Mouse (Mus musculus) fibroblast of lung, adult 2 months (primary cell): ENCODE results near the gene Spry2.
A peak's percentile ranks its signal among the peaks of the same experiment; 100 is the strongest.

Experiments used
- DNase-seq: peaks from one replicate; pipeline ENCODE4 v3.0.0-alpha.2; 2011; ENCODE audit warnings: low read depth

Spry2 gene

DNA sequence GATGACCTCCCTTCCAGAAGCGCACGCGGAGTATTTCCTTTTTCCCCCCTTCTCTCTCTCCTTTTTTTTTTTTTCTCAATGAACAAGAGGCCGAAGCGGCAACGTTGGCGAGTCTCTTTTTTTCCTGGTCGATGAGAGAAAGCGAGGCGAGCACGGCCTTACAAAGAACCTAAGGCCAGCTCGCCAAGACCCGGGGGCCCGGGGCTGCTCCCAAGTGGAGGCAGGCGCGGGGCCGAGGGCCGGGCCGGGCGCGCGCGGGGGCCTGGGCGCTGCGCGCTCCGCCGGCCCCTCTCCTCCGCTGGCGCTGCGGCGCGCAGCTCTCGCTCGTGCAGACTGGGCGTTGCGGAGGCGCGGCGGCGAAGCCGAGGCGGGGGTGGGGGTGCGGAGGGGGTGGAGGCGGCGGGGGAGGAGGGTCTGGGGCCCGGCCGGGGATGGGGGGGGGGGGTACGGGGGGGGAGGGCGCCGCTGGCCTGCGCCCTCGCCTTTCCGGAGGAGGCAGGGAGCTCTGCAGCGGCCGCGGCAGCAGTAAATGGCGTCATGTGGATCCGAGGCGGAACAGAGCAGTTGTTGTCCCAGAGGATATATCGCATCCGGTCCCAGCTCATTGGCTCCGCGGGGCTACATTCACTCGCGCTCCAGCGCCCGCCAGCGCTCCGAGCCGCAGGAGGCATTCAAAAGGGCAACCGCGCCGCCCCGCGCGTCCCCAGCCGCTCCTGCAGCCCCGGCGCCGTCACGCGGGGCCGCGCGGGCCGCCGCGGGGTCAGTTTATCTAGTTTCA, at the start of gene Spry2:
TSS of gene Spry2 (minus strand) at position 29 of the 778 bp plus-strand sequence.
- DNase-seq: peak; percentile 84

DNA sequence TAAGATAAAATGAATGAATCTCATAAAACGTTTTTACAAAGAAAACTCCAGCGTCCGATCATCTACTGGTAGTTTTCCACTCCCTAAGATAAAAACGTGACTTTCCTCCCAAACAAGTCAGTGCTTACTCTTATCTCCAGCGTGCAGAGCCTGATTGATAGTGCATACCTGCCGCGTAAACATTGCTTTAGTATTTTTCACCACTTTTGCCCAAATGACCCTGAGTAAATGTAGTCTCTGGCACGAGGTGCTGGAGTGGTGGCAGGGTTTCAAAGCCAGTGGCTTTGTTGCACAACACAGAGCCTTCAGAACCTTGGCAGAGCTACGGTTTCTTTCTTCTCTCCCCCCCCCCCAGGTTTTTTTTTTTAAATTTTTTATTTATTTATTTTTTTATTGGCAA, 44.7 kb upstream of the Spry2 start:
- DNase-seq: peak; percentile 65

DNA sequence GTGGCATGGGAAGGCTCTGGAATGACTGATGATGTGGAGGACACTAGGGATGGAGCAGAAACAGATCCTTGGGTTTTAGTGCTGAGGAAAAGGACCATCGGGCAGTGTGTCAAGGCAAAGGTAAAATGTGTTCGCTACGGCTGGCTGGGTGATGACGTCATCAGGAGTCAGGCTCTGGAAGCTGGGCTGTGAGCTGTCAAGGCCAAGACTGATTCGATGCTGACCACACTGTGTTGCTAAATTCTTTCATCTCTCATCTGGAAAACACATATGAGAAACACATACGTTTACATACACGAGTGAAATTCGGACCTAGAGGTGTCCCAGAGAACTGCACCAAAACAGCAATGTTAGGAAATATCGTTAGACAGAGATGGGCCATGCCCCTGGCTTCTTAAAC, 30.1 kb upstream of the Spry2 start:
- no peak for DNase-seq

DNA sequence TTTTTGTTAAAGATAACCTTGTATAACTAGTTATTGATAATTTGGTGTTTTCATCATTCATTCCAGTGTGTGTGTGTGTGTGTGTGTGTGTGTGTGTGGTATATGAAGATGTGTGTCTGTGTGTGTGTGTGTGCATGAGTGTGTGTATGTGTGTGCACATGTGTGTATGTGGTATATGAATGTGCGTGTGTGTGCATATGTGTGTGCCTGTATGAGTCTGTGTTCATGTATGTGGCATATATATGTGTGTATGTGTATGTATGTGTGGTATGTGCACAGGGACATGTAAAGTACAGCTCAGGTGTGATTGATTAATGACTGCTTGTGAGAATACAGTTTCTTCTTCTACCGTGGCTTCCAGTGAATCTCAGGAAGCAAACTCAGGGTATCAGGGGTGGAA, 28.7 kb upstream of the Spry2 start:
- no peak for DNase-seq

DNA sequence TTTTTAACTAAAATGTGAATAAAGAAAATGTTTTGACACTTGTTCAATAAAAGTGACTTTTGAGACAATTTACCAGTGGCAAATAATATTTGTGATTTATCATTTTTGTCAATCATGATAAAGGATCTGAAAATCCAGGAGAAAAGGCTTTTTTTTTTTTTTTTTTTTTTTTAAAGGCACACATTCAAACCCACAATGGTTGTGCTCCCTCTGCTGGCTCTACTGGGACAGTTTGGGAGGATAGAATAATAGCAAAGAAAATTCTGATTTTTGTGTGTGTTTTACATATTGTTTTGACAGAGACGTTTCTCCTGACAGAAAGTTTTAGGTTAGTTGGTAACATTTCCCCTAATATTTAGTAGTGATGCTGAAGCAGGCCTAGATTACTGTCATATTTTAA, 28.1 kb upstream of the Spry2 start:
- no peak for DNase-seq

DNA sequence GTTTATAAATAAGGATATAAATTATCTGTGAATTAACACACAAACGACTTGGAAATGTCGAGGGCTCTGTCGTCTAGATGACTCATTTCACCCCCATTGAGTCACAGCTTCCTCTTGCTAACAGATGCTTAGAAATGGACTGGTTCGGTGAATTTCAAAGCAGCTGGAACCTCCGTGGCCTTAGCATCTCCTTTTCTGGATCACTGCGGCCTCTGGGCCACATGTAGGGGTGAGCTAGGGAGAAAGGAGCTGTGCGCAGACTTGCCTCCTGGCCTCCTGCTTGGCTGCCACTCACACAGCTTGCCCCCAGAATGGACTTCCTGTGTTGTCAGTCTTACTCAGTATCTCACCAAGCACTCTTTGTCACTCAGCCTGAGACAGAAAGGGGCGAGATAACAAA, 26.3 kb upstream of the Spry2 start:
- peak; percentile 13 for DNase-seq

DNA sequence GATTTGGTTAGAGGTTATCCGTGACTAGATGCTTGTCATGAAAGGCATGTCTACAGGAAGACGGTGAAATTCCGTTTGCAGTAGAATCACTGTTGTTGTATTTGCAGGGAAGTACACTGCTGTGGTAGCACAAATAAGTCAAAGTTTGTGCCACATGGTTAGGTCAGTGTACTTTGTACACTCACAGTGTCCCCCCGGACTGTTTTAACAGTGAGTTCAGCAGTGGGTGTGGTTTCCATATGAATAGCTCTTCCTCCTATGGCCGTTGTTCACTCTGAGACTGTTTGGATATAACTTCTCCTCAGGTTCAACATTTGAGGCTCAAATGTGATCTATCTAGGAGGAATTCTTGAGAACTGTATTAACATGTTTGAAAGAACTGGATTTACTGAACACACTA, 25.8 kb upstream of the Spry2 start:
- DNase-seq: no peak

DNA sequence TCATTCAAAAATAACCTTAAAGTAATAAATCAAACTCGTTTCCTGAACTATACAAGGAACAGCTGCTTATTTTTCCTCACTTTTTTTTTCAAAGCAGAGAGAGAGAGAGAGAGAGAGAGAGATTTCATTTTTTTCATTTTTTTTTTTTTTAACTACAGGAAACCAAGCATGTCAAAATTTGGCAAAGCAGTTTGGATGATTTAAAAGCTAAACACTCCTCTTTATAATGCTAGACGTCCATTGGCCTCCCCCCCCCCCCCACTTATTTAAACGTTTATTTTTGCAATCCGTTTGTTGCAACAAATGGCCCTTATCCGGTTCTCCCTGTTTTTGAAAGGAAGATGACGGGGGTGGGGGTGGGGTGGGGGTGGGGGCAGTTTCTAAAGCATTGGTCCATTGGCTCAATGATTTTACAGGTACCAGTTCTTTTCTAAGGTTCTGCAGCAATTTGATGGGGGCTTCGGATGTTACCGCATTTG, 24.6 kb upstream of the Spry2 start:
- DNase-seq: no peak

DNA sequence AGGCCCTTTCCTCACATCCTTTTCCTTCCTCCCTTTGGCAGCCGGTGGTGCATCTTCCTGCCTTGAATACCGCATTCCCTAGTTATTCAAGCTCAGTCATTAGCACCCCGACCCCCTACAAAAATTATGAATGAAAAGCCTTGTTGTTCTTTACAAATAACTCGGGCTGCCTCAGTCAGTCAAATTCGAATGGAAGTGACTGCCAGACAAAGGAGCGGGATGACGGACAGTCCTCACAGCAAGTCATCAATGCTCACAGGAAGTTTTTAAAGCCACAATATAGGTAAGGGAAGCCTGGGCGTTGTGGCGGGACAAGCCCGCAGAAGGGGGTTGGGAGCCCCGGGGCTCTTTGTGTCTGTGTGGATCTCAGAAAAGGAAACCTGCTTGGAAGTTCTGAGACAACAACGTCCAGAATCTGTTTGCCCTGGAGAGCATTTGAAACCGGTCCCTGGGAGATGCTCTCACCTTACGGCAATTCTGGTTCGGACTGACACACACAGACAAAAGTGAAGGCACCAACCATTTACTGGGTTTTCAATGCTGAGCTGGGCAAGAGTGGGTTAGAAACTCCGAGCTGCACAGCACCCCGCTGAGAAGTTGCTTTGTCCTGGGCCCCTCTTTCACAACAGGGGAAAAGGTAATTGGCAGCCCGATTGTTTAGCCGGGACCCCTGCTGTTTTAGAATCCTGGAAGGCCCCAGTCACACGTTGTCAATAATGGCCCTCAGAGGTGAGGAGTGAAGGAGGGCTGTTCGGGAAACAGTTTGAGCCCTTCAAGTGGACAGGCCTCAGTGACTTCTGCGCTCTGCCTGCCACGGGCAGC, 24.0 kb upstream of the Spry2 start:
- no peak for DNase-seq

DNA sequence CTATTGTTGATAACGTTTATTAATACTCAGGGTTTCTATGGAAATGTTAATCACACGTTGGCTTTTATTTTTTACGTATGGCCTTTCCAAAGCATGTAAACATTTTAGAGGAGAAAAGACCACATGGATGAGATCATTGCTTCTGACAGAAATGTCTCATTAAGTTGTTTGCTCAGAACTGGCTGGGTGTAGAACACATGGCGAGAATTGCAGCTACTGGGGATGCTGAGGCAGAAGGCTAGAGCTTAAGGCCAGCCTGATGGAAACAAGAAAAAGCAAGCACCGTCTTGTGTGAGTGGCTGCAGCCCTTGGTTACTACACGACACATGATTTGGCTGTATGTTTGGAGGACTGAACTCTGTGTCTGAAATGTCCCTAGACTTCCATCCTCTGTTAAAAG, 10.6 kb upstream of the Spry2 start:
- DNase-seq: no peak

DNA sequence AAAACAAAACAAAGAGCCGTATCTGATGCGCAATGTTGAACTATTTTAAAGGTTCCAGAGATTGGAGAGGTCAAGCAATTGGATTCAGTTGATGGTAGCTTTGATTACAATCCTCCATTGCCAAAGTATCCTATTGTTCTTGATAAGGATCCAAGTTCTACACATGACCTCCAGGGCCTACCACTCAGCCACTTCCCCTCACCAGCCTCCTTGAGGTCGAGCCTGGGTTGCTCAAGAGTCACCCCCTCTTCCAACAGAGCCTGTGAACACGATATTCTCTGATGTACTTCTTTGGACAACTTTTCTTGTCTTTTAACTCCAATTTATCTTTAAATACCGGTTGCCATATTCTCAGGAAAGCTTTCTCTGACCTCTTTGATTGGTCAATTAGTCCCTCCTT, 9.3 kb upstream of the Spry2 start:
- DNase-seq: no peak

DNA sequence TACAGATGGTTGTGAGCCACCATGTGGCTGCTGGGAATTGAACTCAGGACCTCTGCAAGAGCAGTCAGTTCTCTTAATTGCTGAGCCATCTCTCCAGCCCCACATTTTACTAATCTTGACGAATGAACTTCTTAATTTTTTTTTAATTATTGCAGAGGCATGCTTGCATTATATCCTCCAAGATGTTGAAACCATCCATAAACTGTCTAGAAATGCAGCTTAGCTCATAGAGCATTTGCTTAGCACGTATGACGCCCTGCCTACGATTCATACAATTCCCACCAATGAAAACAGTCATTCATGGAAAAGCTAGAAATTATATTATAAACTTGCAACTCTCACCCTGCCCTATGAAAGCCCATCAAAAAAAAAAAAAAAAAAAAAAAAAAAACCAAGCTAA, 8.9 kb upstream of the Spry2 start:
- DNase-seq: no peak

DNA sequence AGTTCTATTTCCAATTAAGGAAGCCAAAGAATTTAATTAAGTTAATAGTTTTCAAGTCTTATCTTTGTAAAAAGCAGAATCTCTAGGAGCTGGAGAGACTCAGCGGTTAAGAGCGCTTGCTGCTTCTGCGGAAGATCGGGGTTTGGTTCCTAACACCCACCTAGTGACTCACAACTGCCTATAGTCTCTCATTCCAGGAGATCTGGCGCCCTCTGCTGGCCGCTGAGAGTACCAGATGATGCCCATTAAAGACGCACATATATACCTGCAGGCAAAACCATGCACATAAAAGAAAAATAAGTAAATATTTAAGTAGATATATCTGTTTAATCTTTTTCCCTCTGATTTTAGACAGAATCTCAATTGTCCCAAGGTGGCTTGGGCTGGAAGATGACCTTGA, 6.2 kb upstream of the Spry2 start:
- DNase-seq: no peak

DNA sequence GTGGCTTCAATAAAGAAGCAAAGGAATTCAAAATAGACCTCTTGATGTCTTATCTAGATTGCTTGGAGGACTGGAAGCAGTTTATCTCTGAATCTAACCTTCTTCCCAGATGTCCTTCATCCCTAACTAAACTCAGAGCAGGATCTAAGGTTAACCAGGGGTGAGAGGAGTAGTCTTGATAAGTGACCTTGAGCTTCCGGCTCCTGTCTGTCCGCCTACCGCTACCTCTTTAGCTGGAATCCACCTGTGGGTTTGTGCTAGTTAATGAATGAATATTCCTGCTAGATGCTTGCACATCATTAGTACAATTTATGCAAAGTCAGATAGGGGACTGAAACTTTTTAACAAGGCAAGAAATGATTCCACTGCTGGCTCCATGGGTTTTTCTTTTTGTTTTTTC, 4.2 kb upstream of the Spry2 start:
- DNase-seq: no peak

DNA sequence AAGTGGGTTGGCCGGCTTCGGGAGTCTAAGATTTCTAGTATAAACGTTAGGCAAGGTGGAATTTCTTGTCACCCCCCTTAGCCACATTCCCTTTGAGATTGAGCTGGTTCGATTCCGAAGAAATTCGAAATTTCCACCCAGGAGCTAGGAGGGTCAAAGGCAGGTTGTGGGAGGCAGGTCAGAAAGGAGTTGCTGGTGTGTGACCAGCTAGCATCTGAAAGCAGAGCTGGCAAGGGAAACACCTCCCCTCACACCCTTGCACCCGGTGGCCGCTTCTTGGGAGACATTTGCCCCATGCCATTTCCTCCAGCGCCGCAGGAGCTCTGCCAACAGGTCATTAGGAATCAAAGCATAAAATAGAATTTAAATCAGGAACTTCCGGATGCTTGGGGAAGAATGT, 2.5 kb upstream of the Spry2 start:
- no peak for DNase-seq

DNA sequence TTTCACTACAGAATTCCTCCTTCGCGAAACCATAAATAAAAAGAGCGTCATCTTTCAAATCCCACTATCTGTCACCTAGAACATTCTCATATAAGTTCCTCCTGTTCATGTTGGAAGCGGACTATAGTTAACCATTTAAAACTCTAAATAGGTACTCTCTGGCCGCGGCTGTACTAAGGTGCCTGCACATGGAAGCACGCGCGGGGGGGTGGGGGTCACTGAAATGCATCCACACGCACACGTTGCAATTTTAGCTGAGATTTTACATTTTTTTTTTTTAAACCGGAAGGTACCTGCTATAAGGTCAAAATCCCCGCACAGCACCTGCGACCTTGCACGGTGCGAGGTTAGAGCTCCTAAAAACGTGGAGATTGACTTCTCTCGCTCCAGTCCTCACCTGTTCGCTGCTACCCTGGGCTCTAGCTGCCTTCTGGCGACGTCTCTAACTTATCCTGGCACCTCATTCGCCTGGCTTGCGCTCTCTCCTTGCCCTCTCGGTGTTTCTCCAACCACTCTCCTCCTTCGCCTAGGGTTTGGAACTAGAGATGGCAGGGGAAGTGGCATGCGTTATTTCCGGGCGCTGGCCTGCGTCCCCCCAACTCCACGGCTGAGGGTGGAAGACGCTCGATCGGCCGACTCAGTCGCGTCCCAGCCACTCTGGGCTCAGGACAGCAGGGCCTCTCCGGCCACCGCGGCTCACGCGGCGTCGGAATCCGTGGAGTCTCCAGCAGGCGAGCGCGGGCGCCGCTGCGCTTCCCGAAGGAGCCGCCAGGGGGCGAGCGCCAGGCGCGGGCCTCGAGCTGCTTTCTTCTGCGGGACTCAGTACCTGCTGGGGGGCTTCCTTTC, 1.9 kb upstream of the Spry2 start:
- peak; percentile 25 for DNase-seq

DNA sequence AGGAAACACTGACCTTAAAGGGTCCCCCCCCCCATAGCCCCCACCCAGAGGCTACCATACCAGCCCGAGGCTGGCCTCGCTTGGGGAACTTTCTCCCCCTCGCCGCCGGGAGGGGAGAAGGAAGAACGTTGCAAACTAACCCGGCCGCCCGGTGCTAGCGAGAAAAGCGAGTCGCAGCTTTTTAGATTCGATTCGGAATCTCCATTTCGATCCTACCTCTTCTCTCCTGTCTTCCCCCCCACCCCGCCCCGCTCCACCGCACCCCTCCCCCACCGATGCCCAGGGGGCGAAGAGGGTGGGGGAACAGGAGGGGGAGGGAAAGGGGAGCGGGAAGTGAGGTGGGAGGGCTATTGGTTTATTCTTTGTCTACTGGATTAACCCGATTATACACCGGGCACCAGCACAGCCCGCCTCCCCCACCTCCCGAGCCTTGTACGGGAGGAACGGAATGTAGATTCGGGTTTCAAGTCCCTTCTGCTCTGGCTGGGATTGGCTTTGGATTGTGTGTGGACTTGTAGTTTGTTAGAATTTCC, 1.0 kb upstream of the Spry2 start:
- no peak for DNase-seq

DNA sequence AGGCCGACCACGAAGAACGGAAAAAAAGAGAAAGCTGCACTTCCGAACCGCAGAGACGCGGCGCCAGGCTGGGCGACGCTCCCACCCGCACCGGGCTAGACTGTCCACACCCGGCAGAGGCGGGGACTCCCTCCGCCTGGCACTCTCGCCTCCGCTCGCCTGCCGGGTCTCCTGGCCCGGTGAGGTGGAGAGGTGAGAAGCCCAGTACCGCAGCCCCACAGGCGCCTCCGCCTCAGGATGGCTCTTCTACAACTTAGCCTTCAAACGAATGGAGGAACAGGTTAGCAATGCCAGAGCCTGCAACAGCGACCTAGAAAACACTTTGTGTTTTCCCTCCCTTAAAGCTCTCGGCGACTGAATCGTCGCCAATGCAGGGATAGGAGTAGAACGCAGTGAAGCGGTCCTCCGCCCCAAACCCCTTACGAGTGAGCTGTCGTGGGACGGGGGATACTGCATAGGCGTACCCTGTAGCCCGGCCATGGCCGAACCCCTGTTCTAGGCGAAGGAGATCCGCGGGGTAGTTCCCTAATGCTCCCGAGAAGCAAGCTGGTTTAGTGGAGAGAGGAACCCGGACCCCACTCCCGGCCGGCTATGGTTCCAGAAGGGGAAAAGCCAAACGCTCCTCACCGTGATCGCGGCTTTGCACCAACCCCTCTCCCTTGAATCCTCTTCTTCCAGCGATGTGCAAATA, 513 bp downstream of the Spry2 start:
- DNase-seq: peak; percentile 13

DNA sequence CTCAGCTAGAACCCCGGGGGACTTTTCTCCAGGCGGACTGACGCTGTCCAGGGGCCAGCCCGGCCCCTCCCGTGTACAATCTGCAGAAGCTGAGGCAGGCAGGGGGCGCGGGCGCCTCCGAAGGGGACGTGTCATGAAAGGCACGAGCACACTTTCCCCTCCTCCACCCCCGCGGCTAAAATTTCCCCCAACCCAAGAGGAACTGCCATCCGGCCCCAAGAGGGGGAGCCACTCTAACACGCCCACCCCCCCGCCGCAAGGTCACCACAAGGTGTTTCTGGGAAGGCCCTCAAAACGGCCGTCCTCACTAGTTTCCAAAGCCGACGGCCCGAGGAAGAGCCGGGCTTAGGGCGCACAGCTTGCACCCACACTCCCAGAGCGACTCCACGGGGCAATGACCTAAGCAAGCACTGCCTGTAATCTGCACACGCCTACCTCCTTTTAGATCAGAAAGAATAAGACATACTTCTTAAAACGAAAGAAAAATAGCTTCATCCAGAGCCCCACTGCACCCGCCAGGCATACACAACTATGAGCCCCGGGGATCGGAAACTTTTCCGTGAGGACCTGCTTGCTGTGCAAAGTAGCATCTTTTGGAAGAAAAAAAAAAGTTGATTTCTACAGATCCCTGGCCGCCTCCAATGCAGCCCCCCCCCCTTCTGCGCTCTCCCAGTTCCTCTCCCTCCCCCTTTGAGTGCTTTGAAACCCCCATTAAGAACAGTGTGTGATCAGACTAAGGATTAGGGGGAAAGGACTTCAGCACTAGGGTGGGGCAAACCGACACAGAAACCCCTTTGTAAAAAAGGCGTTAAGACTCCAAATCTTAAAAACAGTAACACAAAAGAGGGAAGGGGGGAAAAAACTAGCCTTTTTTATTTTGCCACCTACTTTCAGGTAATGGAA, 1.4 kb downstream of the Spry2 start:
- DNase-seq: peak; percentile 18

DNA sequence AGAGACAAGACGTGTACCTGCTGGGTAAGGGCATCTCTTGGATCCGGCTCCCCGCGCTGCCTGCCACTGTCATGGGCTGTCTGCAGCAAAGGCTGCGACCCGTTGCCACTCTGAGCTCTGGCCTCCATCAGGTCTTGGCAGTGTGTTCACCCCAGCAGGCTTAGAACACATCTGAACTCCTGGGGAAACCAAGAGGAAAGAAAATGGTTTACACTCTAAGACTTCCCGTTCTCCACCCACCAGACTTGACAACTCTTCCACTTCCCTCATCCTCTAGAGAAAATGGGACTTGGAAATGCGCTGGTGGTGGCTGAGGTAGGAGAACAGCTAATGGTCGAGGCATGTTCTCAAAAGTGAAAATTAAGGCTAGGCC, 3.0 kb downstream of the Spry2 start:
- DNase-seq: peak; percentile 23
